Mouse (Mus musculus) spleen, postnatal 4 days (tissue): Measurements from ENCODE around the gene Tbcb.
"Not testable (repeated sequence)": the region's sequence is repeated elsewhere in the genome, so short reads cannot be mapped to it uniquely, and the experiment has no call there.

Experiments used
- DNase-seq, 2 experiments: peaks; one replicate each; pipeline ENCODE4 v3.0.0; 2022; ENCODE audit warnings: low spot score in 2 of 2

Tbcb gene

DNA sequence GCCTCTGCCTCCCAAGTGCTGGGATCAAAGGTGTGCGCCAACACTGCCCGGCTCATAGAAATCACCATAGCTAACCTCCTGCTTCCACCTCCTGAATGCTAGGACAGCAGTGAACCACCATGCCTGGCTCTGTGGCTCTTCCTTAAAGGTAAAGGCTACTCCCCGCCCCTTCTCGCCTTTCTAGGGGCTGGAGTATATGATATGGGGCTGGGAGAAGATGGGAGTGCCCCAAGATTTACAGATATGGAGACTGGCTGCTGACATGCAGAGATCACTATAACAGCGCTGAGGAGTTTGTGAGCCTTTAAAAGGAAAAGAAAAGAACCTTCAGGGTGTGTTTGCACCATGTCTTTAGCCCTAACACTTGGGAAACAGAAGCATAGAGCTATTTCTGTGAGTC, 9.9 kb downstream of the Tbcb start:
- no peak for DNase-seq

GRCm38 (mm10) chr7:30221433-30221832, 10.6 kb downstream of the Tbcb start:
- DNase-seq, result no peak

GRCm38 (mm10) chr7:30220008-30220356, 12.1 kb downstream of the Tbcb start:
- DNase-seq, result no peak

- peak in 1 of 2 experiments; percentile 65 for DNase-seq
These were observed 12.6 kb downstream of the Tbcb start for GRCm38 (mm10) chr7:30219293-30220007.

DNA sequence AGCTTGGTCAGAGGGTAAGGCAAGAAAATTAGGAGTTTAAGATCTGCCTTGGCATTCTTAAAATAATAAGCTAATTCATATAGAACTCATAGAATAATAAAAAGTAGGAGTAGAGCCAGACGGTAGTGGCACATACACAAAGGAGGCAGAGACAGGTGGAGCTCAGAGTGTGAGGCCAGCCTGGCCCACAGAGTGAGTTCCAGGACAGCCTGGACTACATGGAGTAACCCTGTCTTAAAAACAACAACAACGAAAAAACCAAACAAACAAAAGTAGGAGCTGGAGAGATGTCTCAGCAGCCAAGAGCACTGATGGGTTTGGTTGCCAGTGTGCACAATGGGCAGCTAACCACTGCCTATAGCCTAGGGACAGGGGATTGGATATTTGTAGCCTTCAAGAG, 14.8 kb downstream of the Tbcb start:
- no peak for DNase-seq

GRCm38 (mm10) chr7:30216723-30217151, 15.3 kb downstream of the Tbcb start:
- peak; percentile 66 to 92 for DNase-seq

DNA sequence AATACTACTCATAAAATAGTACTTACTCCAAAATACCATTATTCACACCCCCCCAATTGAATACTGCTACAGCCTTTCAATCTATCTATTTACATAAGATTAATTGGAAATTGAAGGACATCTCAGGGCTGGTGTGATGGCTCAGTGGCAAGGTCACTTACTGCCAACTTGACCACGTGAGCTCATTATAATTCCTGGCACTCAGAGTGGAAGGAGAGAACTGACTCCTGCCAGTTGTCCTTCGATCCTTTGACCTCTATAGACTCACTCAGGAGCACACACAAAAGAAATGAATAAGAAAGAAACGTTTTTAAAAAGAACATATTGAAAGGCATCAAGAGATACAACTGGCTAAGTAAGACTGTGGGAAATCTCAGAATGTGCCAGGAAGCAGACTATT, 16.2 kb downstream of the Tbcb start:
- DNase-seq, result no peak

GRCm38 (mm10) chr7:30213881-30214280, 18.2 kb downstream of the Tbcb start:
- DNase-seq, result no peak

GRCm38 (mm10) chr7:30211025-30211424, 21.0 kb downstream of the Tbcb start:
- no peak for DNase-seq

- DNase-seq, result not testable (repeated sequence)
These were observed 25.7 kb downstream of the Tbcb start for GRCm38 (mm10) chr7:30206364-30206763.

- peak; percentile 58 to 81 for DNase-seq
These were observed 26.7 kb downstream of the Tbcb start for GRCm38 (mm10) chr7:30205383-30205782.

DNA sequence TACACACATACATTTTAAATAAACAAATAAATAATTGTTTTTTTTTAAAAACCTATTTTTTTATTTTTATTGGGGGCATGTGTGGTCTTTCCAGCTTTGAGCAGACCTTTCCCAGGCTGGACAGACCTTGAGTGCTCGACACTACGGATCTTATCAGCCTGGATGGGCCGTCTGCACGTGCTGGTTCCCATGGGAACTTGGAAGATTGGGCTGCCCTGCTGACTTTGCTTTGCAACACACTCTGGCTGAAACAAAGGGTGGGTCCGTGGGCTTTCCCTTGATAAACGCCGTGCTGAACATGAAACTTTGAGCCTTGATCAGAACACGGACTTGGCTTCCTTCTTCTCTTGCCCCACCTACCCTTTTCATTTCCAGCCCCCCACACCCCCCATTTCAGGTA, 27.7 kb downstream of the Tbcb start:
- DNase-seq, result no peak

DNA sequence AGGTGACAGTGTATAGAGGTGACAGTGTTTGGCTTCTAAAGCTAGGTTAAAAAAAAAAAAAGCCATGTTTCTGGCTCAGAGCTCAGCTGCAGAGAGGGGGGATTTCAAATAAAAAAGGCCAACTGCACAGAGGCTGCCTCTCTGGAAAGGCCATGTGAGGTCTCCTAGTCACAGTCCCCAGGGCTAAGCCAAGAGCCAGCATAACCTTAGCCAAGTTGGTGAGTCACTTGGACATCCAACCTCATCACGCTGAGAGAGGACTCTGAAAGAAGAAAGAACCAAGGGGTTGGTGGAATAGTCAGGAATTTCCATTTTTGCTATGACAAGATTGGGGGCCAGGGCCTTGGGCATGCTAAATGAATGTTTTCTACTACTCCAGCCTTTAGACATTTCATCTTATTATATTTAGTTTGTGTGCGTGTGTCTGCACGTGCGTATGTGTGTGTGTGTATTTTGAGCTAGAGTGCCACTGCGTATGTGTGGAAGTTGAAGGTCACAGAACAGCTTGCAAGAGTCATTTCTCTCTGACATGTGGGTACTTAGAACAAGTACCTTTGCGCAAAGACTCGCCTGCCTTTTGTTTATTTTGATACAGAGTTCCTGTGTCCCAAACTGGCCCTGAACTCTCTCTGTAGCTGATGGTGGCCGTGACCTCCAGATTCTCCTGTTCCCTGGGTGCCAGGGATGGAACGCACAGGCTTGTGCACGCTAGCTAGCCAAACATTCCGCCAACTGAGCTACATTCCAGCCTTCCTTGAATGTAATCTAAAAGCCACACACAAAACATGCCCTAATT, 29.0 kb downstream of the Tbcb start:
- no peak for DNase-seq

DNA sequence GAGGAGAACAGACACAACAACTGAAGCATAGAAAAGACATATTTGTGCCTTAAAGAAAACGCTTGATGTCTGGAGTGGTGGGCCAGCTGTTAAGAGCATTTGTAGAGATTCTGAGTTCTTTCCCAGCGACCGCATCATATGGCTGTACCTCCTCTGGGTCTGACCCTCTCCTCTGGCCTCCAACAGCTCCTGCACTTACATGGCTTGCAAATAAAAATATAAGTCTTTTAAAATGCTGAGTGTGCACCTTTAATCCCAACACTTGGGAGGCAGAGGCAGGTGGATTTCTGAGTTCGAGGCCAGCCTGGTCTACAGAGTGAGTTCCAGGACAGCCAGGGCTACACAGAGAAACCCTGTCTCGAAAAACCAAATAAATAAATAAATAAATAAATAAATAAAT, 31.4 kb downstream of the Tbcb start:
- DNase-seq, result not testable (repeated sequence)

DNA sequence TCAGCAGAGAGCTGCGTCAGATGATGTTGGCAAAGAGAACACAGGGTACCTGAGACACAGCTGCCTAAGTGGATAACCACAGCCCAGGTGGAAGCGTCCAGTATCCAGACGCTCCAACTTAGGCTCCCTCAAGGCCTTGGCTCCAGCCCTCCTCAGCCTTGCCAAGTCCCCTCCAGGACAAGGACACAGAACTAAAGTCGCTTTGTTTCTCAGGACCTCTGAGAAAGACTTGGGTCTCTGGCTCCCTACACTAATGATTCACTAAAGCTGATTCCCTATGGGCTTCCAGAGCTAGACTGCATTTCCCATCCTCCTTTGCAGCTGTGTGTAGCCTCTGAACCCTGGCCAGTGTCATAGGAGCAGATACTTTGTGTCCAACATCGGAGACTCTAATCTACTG, 31.9 kb downstream of the Tbcb start:
- DNase-seq, result no peak

DNA sequence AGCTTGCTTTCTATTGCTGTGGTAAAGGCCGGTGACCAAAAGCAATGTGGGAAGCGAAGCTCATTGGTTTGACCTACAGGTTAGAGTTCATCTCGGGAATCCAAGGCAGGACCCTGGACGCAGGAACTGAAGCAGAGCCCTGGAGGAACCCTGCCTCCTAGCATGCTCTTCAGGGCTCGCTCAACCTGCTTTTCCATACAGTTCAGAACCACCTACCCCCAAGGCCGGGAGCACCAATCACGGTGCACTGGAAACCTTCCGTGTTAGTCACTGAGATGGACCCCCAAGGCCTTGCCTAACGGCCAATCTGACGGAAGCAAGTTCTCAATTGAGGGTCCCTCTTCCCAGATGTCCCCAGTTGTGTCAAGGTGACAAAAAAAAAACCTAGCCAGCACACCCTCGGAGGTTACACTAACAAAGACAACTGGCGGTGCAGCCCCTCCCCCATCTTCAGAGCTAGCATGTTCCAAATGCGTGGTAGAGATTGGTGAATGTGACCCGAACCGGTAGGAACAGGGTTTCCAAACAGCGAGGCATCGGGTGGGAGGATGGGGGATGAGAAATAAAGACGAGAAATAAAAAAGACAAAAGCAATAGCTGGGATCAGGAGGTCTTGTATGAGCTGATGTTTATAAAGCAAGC, 32.5 kb downstream of the Tbcb start:
- DNase-seq, result no peak

DNA sequence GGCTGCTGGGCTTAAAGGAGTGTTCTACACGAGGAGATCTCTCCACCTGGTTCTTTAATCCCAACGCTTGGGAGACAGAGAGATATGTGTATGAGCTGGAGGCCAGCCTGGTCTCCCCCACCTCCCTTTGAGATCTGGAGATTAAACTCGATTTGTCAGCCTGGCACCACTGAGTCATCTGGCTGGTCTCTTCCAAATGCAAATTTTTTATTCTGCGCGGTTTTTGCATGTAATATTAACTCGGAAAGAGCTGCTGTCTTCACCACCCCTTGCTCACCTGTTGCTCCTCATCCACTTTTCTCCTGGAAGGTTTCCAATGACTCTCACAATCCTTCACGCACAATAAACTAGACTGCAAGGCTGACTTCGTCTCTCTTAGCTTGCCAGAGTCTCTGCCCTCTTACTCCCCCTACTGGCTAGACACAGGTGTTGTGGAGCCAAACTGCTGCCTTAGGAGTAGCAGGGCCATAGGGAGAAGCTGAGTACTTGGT, 33.5 kb downstream of the Tbcb start, which contains the start of gene Capns1:
Gene Capns1, minus strand, starts transcription at position 331 of the 491 bp plus-strand sequence.
- peak; percentile 67 to 80 for DNase-seq

GRCm38 (mm10) chr7:30197592-30198129, 34.4 kb downstream of the Tbcb start:
- DNase-seq, result no peak

- no peak for DNase-seq
These were observed 35.9 kb downstream of the Tbcb start for GRCm38 (mm10) chr7:30196171-30196570.

DNA sequence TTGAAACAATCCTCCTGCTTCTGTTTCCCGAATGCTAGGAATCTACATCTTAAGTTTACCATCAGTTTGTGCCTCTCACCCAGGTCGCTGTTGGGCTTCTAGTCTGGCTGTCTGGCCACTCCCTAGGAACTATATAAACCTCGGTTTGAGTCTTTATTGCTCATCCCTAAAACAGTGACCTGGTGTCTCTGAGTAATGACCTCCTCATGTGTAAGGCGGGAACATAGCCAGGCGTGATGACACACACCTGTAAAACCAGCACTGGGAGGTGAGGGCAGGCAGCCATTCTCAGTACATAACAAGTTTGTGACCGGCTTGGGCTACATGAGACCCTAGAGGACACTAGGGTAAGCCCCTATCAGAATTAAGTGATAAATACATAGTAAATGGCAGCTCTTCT, 36.6 kb downstream of the Tbcb start:
- no peak for DNase-seq

DNA sequence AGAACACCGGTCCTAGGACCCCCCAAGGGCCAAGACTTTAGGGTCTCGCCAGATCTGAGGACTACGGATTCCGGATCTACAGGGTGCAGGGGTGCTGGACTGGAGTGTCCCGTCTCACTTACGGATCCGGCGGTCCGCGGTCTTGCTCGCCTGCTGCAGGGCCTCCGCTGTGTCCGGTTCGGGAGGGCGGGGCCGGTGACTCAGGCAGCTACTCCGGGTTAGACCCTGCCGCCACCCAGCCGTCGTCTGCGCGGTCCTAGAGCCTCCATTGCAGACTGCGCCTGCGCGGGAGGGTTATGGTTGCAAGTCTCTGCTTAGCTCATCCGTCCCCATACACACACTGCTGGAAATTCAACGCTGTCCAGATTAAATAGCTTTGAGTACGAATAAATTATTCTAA, 37.2 kb downstream of the Tbcb start:
- peak; percentile 95 to 98 for DNase-seq
